Mouse (Mus musculus) brain, embryonic 14.5 days (tissue): Measurements from ENCODE around the gene I0C0044D17Rik. TPM values are rescaled to one million over a fixed set of nuclear protein-coding genes. Genes with fewer than 3 reads are reported as not detected.

Experiments
- DNase-seq: peaks from one replicate; pipeline ENCODE4 v3.0.0-alpha.2; 2011; ENCODE audit warnings: low read depth
- CTCF ChIP-seq: fragments of 200-500 bp; IDR thresholded peaks from 2 replicates; pipeline ENCODE4 v1.5.1; 2012; ENCODE audit warnings: inconsistent platforms, mild to moderate bottlenecking, moderate library complexity, borderline replicate concordance; ENCODE audit not compliant: insufficient read depth, insufficient read length; ENCODE audit errors: extremely low read depth
- POLR2A ChIP-seq: fragments of 200-500 bp; IDR thresholded peaks from 2 replicates; pipeline ENCODE4 v1.6.1; 2012; ENCODE audit warnings: mild to moderate bottlenecking, inconsistent platforms, borderline replicate concordance; ENCODE audit not compliant: poor library complexity, insufficient read depth, insufficient read length, severe bottlenecking; ENCODE audit errors: extremely low read depth
- polyA plus RNA-seq: library from polyadenylated mRNA; depleted of rRNA; stranded (reverse); fragments of >200 nt; gene quantifications from 2 replicates; pipeline ENCODE4 v1.2.3, GENCODE M21; 2012

Gene I0C0044D17Rik
- polyA plus RNA-seq, 1 experiment = not detected

- no peak for TF ChIP-seq CTCF
- TF ChIP-seq POLR2A = no peak
- DNase-seq = no peak
Observed at GRCm38 (mm10) chr4:98819216-98819755, 4.4 kb downstream of the I0C0044D17Rik start.

- DNase-seq = peak; percentile 47
- TF ChIP-seq POLR2A (no peak), CTCF (no peak)
Observed at GRCm38 (mm10) chr4:98817184-98817911, 6.3 kb downstream of the I0C0044D17Rik start, which contains the start of gene Kank4. TSS of gene Kank4 (minus strand) at chr4:98817537.

GRCm38 (mm10) chr4:98816807-98817183 lies 6.8 kb downstream of the I0C0044D17Rik start:
- no peak for TF ChIP-seq POLR2A
- no peak for TF ChIP-seq CTCF
- DNase-seq = no peak

GRCm38 (mm10) chr4:98806306-98806705 lies 17.3 kb downstream of the I0C0044D17Rik start:
- TF ChIP-seq CTCF (no peak), POLR2A (no peak)
- DNase-seq = no peak

- TF ChIP-seq POLR2A (no peak), CTCF (no peak)
Observed at GRCm38 (mm10) chr4:98805291-98806048, 18.2 kb downstream of the I0C0044D17Rik start.

GRCm38 (mm10) chr4:98804476-98805134 lies 19.0 kb downstream of the I0C0044D17Rik start:
- TF ChIP-seq CTCF (no peak), POLR2A (no peak)
- no peak for DNase-seq

More at GRCm38 (mm10) chr4:98805291-98806048, 18.2 kb downstream of the I0C0044D17Rik start:
- no peak for DNase-seq

GRCm38 (mm10) chr4:98801775-98802174 lies 21.9 kb downstream of the I0C0044D17Rik start:
- TF ChIP-seq CTCF = no peak
- TF ChIP-seq POLR2A = no peak

GRCm38 (mm10) chr4:98800824-98801223 lies 22.8 kb downstream of the I0C0044D17Rik start:
- peak; percentile 67 for DNase-seq
- TF ChIP-seq POLR2A = no peak
- TF ChIP-seq CTCF = no peak

More at GRCm38 (mm10) chr4:98801775-98802174, 21.9 kb downstream of the I0C0044D17Rik start:
- no peak for DNase-seq

GRCm38 (mm10) chr4:98796591-98797341 lies 26.9 kb downstream of the I0C0044D17Rik start:
- DNase-seq = peak; percentile 65
- TF ChIP-seq POLR2A = no peak

GRCm38 (mm10) chr4:98795241-98795640 lies 28.4 kb downstream of the I0C0044D17Rik start:
- TF ChIP-seq POLR2A = no peak
- TF ChIP-seq CTCF = no peak
- DNase-seq = no peak

GRCm38 (mm10) chr4:98793486-98793885 lies 30.2 kb downstream of the I0C0044D17Rik start:
- DNase-seq = no peak
- TF ChIP-seq CTCF (no peak), POLR2A (no peak)

- DNase-seq = no peak
- TF ChIP-seq POLR2A (no peak), CTCF (no peak)
Observed at GRCm38 (mm10) chr4:98790721-98791120, 32.9 kb downstream of the I0C0044D17Rik start.
